Mouse (Mus musculus) midbrain, postnatal 0 days (tissue): ENCODE measurements around the gene Arsb. TPM values are rescaled to one million over a fixed set of nuclear protein-coding genes. Genes with fewer than 3 reads are reported as not detected.

ENCODE experiments used
- ATAC-seq: fragments of 200-750 bp; cut with Nextera tagmentation; 2 replicates; pipeline ENCODE4 v1.8.0; 2017; ENCODE audit warnings: moderate number of reproducible peaks, mild to moderate bottlenecking, moderate TSS enrichment, moderate library complexity; ENCODE audit not compliant: low FRiP score
- DNase-seq: peaks from one replicate; pipeline ENCODE4 v3.0.0-alpha.2; 2015; ENCODE audit warnings: low spot score
- H3K27ac ChIP-seq: fragments of 300-500 bp; sonication (generic); 2 replicates; pipeline ENCODE4 v1.5.1; 2014; ENCODE audit warnings: low read depth, mild to moderate bottlenecking, low read length, mixed read lengths
- H3K27me3 ChIP-seq: fragments of 300-500 bp; sonication (generic); 2 replicates; pipeline ENCODE4 v1.6.1; 2014; ENCODE audit warnings: low read length, control low read depth, mixed read lengths; ENCODE audit not compliant: insufficient read depth
- H3K36me3 ChIP-seq: fragments of 300-500 bp; sonication (generic); 2 replicates; pipeline ENCODE4 v1.6.1; 2014; ENCODE audit warnings: low read length, control low read depth, mixed read lengths; ENCODE audit not compliant: insufficient read depth
- H3K4me1 ChIP-seq: fragments of 300-500 bp; sonication (generic); 2 replicates; pipeline ENCODE4 v1.6.1; 2014; ENCODE audit warnings: mild to moderate bottlenecking, control low read depth, antibody characterized with exemption, low read length, mixed read lengths; ENCODE audit not compliant: insufficient read depth
- H3K4me2 ChIP-seq: fragments of 300-500 bp; sonication (generic); 2 replicates; pipeline ENCODE4 v1.6.1; 2014; ENCODE audit warnings: low read depth, mild to moderate bottlenecking, low read length, mixed read lengths; ENCODE audit not compliant: poor library complexity, severe bottlenecking
- H3K4me3 ChIP-seq: fragments of 300-500 bp; sonication (generic); 2 replicates; pipeline ENCODE4 v1.5.1; 2014; ENCODE audit warnings: low read depth, mild to moderate bottlenecking, low read length, moderate library complexity
- H3K9ac ChIP-seq: fragments of 300-500 bp; sonication (generic); replicated peaks from 2 replicates; pipeline ENCODE4 v1.6.1; 2014; ENCODE audit warnings: mild to moderate bottlenecking, low read length, moderate library complexity, mixed read lengths; ENCODE audit not compliant: poor library complexity, severe bottlenecking
- H3K9me3 ChIP-seq: fragments of 300-500 bp; sonication (generic); 2 replicates; pipeline ENCODE4 v1.6.1; 2016; ENCODE audit warnings: low read length, control low read depth
- CTCF ChIP-seq: IDR thresholded peaks from 2 replicates; pipeline ENCODE4 v1.5.1; 2016; ENCODE audit warnings: antibody characterized with exemption, mild to moderate bottlenecking
- WGBS: fragments of 180-500 bp; shearing (Covaris S2); extraction: QIAGEN DNeasy Blood & Tissue Kit; methylation state at CpG from one replicate; pipeline ENCODE4 v1.1.7; 2014; 5-methylcytosine and 5-hydroxymethylcytosine counted together
- polyA plus RNA-seq: library from polyadenylated mRNA; unstranded; fragments of >200 nt; fragmentation: Nextera tagmentation; extraction: Ambion mirVana; gene quantifications from 2 replicates; pipeline ENCODE4 v1.2.1, GENCODE M21; 2015
- total RNA-seq: library from RNA; depleted of rRNA; stranded (reverse); fragments of >200 nt; gene quantifications from 2 replicates; pipeline ENCODE4 v1.2.3, GENCODE M21; 2014

The Arsb gene
- total and polyA plus RNA-seq, 2 experiments from 2014 or later: 13.1 to 15.2 TPM

- no peak overlapping the region for H3K9ac ChIP-seq
- no peaks in the 10 kb centered on the region for H3K27me3 ChIP-seq
- H3K27ac ChIP-seq: no peak overlapping the region
- no peaks in the 10 kb centered on the region for H3K9me3 ChIP-seq
- H3K36me3 ChIP-seq: no peaks in the 10 kb centered on the region
- H3K4me1 ChIP-seq: no peaks in the 10 kb centered on the region
- ATAC-seq: no peak
- no peak for DNase-seq
- 43% methylated on average over 9 of the region's 9 CpGs for WGBS
- H3K4me2 ChIP-seq: no peak overlapping the region
- no peak overlapping the region for H3K4me3 ChIP-seq
- TF ChIP-seq CTCF: no peak
Observed at GRCm38 (mm10) chr13:93816688-93817331, 45.4 kb downstream of the Arsb start.

- H3K27me3 ChIP-seq: no peaks in the 10 kb centered on the region
- no peaks in the 10 kb centered on the region for H3K9me3 ChIP-seq
- H3K9ac ChIP-seq: no peak overlapping the region
- TF ChIP-seq CTCF: no peak
- no peak for ATAC-seq
- no peak for DNase-seq
- no peaks in the 10 kb centered on the region for H3K4me1 ChIP-seq
- no peak overlapping the region for H3K27ac ChIP-seq
- H3K36me3 ChIP-seq: no peaks in the 10 kb centered on the region
- H3K4me2 ChIP-seq: no peak overlapping the region
- 95% methylated on average over 4 of the region's 4 CpGs for WGBS
- H3K4me3 ChIP-seq: no peak overlapping the region
Observed at GRCm38 (mm10) chr13:93820173-93820572, 48.7 kb downstream of the Arsb start.

GRCm38 (mm10) chr13:93822001-93822400 is 50.6 kb downstream of the Arsb start:
- H3K27me3 ChIP-seq: no peaks in the 10 kb centered on the region
- no peak for DNase-seq
- no peaks in the 10 kb centered on the region for H3K9me3 ChIP-seq
- no peak overlapping the region for H3K4me2 ChIP-seq
- no peak for ATAC-seq
- TF ChIP-seq CTCF: no peak
- 82% methylated on average over 6 of the region's 6 CpGs for WGBS
- H3K9ac ChIP-seq: no peak overlapping the region
- no peaks in the 10 kb centered on the region for H3K36me3 ChIP-seq
- no peak overlapping the region for H3K4me3 ChIP-seq
- no peak overlapping the region for H3K27ac ChIP-seq
- H3K4me1 ChIP-seq: no peaks in the 10 kb centered on the region

- H3K4me2 ChIP-seq: no peak overlapping the region
- H3K4me3 ChIP-seq: no peak overlapping the region
- no peaks in the 10 kb centered on the region for H3K27me3 ChIP-seq
- DNase-seq (peak; percentile 26), ATAC-seq (no peak)
- no peaks in the 10 kb centered on the region for H3K4me1 ChIP-seq
- 78% methylated on average over 7 of the region's 7 CpGs for WGBS
- no peak overlapping the region for H3K9ac ChIP-seq
- H3K9me3 ChIP-seq: no peaks in the 10 kb centered on the region
- peak; percentile 45 for TF ChIP-seq CTCF
- no peak overlapping the region for H3K27ac ChIP-seq
- H3K36me3 ChIP-seq: no peaks in the 10 kb centered on the region
Observed at GRCm38 (mm10) chr13:93825792-93826558, 54.5 kb downstream of the Arsb start.

- Histone ChIP-seq H3K9ac (no peak overlapping the region), H3K4me2 (no peak overlapping the region), H3K4me1 (no peaks in the 10 kb centered on the region), H3K27ac (no peak overlapping the region), H3K9me3 (no peaks in the 10 kb centered on the region), H3K27me3 (no peaks in the 10 kb centered on the region), H3K4me3 (no peak overlapping the region), H3K36me3 (no peaks in the 10 kb centered on the region)
- 79% methylated on average over 2 of the region's 2 CpGs for WGBS
- ATAC-seq (no peak), DNase-seq (no peak)
- TF ChIP-seq CTCF: no peak
Observed at GRCm38 (mm10) chr13:93827745-93828144, 56.3 kb downstream of the Arsb start.

GRCm38 (mm10) chr13:93829565-93830293 is 58.3 kb downstream of the Arsb start:
- DNase-seq: no peak
- H3K4me1 ChIP-seq: no peaks in the 10 kb centered on the region
- WGBS: 65% methylated on average over 2 of the region's 2 CpGs

More at GRCm38 (mm10) chr13:93829565-93830293, 58.3 kb downstream of the Arsb start:
- no peak overlapping the region for H3K4me2 ChIP-seq
- no peaks in the 10 kb centered on the region for H3K36me3 ChIP-seq
- peak; percentile 34 for TF ChIP-seq CTCF
- H3K9ac ChIP-seq: no peak overlapping the region
- H3K27me3 ChIP-seq: no peaks in the 10 kb centered on the region
- H3K9me3 ChIP-seq: no peaks in the 10 kb centered on the region
- no peak overlapping the region for H3K27ac ChIP-seq
- no peak for ATAC-seq
- no peak overlapping the region for H3K4me3 ChIP-seq
